Mouse (Mus musculus) midbrain, embryonic 14.5 days (tissue): Measurements from ENCODE around the gene Szrd1. TPM values are rescaled to one million over a fixed set of nuclear protein-coding genes. Genes with fewer than 3 reads are reported as not detected.

ENCODE experiments used
- polyA plus RNA-seq: library from polyadenylated mRNA; unstranded; fragments of >200 nt; fragmentation: Nextera tagmentation; extraction: Ambion mirVana; gene quantifications from 2 replicates; pipeline ENCODE4 v1.2.1, GENCODE M21; 2014

The Szrd1 gene
- polyA plus RNA-seq, 1 experiment from 2014 or later: 17.1 TPM

Other genes starting within 250 kb of the Szrd1 start
- 1.1 and 1.7 TPM in 2 replicates for gene Padi2, start 233.4 kb downstream of the Szrd1 start, polyA plus RNA-seq
- 456 and 524 TPM in 2 replicates for gene Sdhb, start 178.6 kb downstream of the Szrd1 start, polyA plus RNA-seq
- 162 and 173 TPM in 2 replicates for gene Atp13a2, start 152.9 kb downstream of the Szrd1 start, polyA plus RNA-seq
- gene Mfap2, start 129.4 kb downstream of the Szrd1 start, polyA plus RNA-seq: 142 and 169 TPM in 2 replicates
- gene Crocc, start 79.2 kb downstream of the Szrd1 start, polyA plus RNA-seq: 7.2 and 7.4 TPM in 2 replicates
- 38.4 and 43.3 TPM in 2 replicates for gene Necap2, start 61.4 kb downstream of the Szrd1 start, polyA plus RNA-seq
- gene Spata21, start 51.4 kb downstream of the Szrd1 start, polyA plus RNA-seq: 0.24 TPM in 1 of 2 replicates, not detected in the other
- gene Fbxo42, start 8.1 kb upstream of the Szrd1 start, polyA plus RNA-seq: 28.6 and 31.9 TPM in 2 replicates
- gene Rsg1, start 74.2 kb upstream of the Szrd1 start, polyA plus RNA-seq: 5.7 and 7.8 TPM in 2 replicates
- 0.84 and 0.89 TPM in 2 replicates for gene Arhgef19, start 99.7 kb upstream of the Szrd1 start, polyA plus RNA-seq
- gene Epha2, start 161.5 kb upstream of the Szrd1 start, polyA plus RNA-seq: 1.2 and 1.7 TPM in 2 replicates
- gene Fam131c, start 228.4 kb upstream of the Szrd1 start, polyA plus RNA-seq: 26.7 and 37.2 TPM in 2 replicates